Mouse (Mus musculus) heart, postnatal 0 days (tissue): Measurements from ENCODE around the gene Ly6f.

Experiments used
- CTCF ChIP-seq: IDR thresholded peaks from 2 replicates; pipeline ENCODE4 v1.5.1; 2016; ENCODE audit warnings: antibody characterized with exemption, control low read depth, low read depth
- EP300 ChIP-seq: IDR thresholded peaks from 2 replicates; pipeline ENCODE4 v1.6.1; 2016; ENCODE audit warnings: antibody characterized with exemption, low read depth

DNA sequence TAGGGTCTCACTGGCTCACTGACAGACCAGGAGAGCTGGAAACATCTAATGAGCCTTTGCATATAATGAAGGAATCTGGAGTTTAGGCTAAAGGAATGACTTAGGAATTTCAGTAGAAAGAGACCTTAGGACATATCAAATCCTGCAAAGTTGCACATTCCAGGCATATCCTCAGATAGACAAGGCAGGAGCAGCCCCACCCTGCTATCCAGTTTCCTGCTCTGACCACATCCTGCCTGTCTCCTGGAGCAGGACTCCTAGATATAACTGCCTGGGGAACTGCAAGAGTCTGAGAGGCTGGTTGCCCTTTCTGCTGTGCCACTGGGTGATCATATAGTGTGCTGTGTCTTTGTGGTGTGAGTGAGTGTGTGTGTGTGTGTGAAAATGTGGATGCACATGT is 1.9 kb downstream of the Ly6f start:
- TF ChIP-seq CTCF (no peak), EP300 (no peak)
